Mouse (Mus musculus) embryonic fibroblast, embryonic 13.5 days (primary cell): Measurements from ENCODE around the gene Gpx5. TPM values are rescaled to one million over a fixed set of nuclear protein-coding genes. Genes with fewer than 3 reads are reported as not detected.

Experiments
- H3K27ac ChIP-seq: 2 replicates; pipeline ENCODE4 v1.5.1; 2012; ENCODE audit warnings: low read length, control low read depth, inconsistent platforms; ENCODE audit not compliant: insufficient read depth
- H3K4me1 ChIP-seq: 2 replicates; pipeline ENCODE4 v1.6.1; 2011; ENCODE audit warnings: low read length; ENCODE audit not compliant: control insufficient read depth, insufficient read depth
- H3K4me3 ChIP-seq: 2 replicates; pipeline ENCODE4 v1.5.1; 2011; ENCODE audit warnings: mild to moderate bottlenecking, control low read depth, low read length; ENCODE audit not compliant: insufficient read depth
- CTCF ChIP-seq: IDR thresholded peaks from 2 replicates; pipeline ENCODE4 v1.5.1; 2011; ENCODE audit warnings: mild to moderate bottlenecking, control low read depth, low read length, moderate library complexity, borderline replicate concordance; ENCODE audit not compliant: insufficient read depth
- POLR2A ChIP-seq: IDR thresholded peaks from 2 replicates; pipeline ENCODE4 v1.6.1; 2011; ENCODE audit warnings: low read depth, mild to moderate bottlenecking, control low read depth, low read length, moderate library complexity
- polyA plus RNA-seq: library from polyadenylated mRNA; stranded (reverse); fragments of >200 nt; gene quantifications from 2 replicates; pipeline ENCODE4 v1.2.4, GENCODE M21; 2011; ENCODE audit warnings: low read depth; ENCODE audit not compliant: missing spikeins, insufficient read length

Gpx5 gene
- polyA plus RNA-seq, 1 experiment = not detected

- no peaks in the 10 kb centered on the region for H3K4me1 ChIP-seq
- no peak overlapping the region for H3K27ac ChIP-seq
- no peak for TF ChIP-seq CTCF
- no peak for TF ChIP-seq POLR2A
- H3K4me3 ChIP-seq = no peak overlapping the region
Measured at GRCm38 (mm10) chr13:21309788-21310187, 17.3 kb upstream of the Gpx5 start.

- Histone ChIP-seq H3K4me1 (no peaks in the 10 kb centered on the region), H3K4me3 (no peak overlapping the region), H3K27ac (no peak overlapping the region)
- no peak for TF ChIP-seq POLR2A
- no peak for TF ChIP-seq CTCF
Measured at GRCm38 (mm10) chr13:21304483-21305066, 12.0 kb upstream of the Gpx5 start.

GRCm38 (mm10) chr13:21298557-21298956, 6.0 kb upstream of the Gpx5 start:
- TF ChIP-seq CTCF (no peak), POLR2A (no peak)
- H3K27ac ChIP-seq = no peak overlapping the region
- no peak overlapping the region for H3K4me3 ChIP-seq
- H3K4me1 ChIP-seq = no peaks in the 10 kb centered on the region

GRCm38 (mm10) chr13:21279559-21279958, 13.0 kb downstream of the Gpx5 start:
- H3K27ac ChIP-seq = no peak overlapping the region
- TF ChIP-seq CTCF = no peak
- no peak for TF ChIP-seq POLR2A
- H3K4me1 ChIP-seq = no peaks in the 10 kb centered on the region
- peak overlapping the region; percentile 90 for H3K4me3 ChIP-seq

GRCm38 (mm10) chr13:21279076-21279475, 13.5 kb downstream of the Gpx5 start:
- Histone ChIP-seq H3K4me3 (peak overlapping the region; percentile 90), H3K4me1 (no peaks in the 10 kb centered on the region), H3K27ac (no peak overlapping the region)
- TF ChIP-seq CTCF (no peak), POLR2A (no peak)

- H3K4me1 ChIP-seq = no peaks in the 10 kb centered on the region
- no peak for TF ChIP-seq POLR2A
- peak overlapping the region; percentile 95 for H3K4me3 ChIP-seq
- no peak overlapping the region for H3K27ac ChIP-seq
Measured at GRCm38 (mm10) chr13:21276551-21276950, 16.0 kb downstream of the Gpx5 start.

GRCm38 (mm10) chr13:21275815-21276550, 16.5 kb downstream of the Gpx5 start:
- Histone ChIP-seq H3K27ac (no peak overlapping the region), H3K4me3 (peak overlapping the region; percentile 95), H3K4me1 (no peaks in the 10 kb centered on the region)
- TF ChIP-seq POLR2A (no peak), CTCF (no peak)

- H3K4me1 ChIP-seq = no peaks in the 10 kb centered on the region
- TF ChIP-seq CTCF (no peak), POLR2A (no peak)
- H3K27ac ChIP-seq = no peak overlapping the region
- peak overlapping the region; percentile 69 for H3K4me3 ChIP-seq
Measured at GRCm38 (mm10) chr13:21275021-21275814, 17.3 kb downstream of the Gpx5 start.

- H3K27ac ChIP-seq = no peak overlapping the region
- H3K4me3 ChIP-seq = peak overlapping the region; percentile 48
Measured at GRCm38 (mm10) chr13:21268262-21268661, 24.3 kb downstream of the Gpx5 start.

More at GRCm38 (mm10) chr13:21268262-21268661, 24.3 kb downstream of the Gpx5 start:
- H3K4me1 ChIP-seq = no peaks in the 10 kb centered on the region; the same call in 1 of the 2 replicates
- TF ChIP-seq CTCF = no peak
- TF ChIP-seq POLR2A = no peak
